Mouse (Mus musculus): Measurements from ENCODE around the gene Tshz2. TPM values are rescaled to one million over a fixed set of nuclear protein-coding genes. Genes with fewer than 3 reads are reported as not detected.

Tshz2 gene
- polyA plus RNA-seq, 1 experiment = 5.8 TPM

GRCm38 (mm10) chr2:169910606-169911005, 277.8 kb downstream of the Tshz2 start:
- Histone ChIP-seq H3K27me3 (ENCODE audit: control insufficient read depth, insufficient read depth, low read length) (no peaks in the 10 kb centered on the region), H3K4me3 (ENCODE audit: low read depth, low read length) (no peak overlapping the region), H3K36me3 (ENCODE audit: control insufficient read depth, insufficient read depth, low read length) (no peaks in the 10 kb centered on the region), H3K27ac (ENCODE audit: insufficient read depth, low read depth, low read length) (no peak overlapping the region), H3K4me1 (ENCODE audit: control insufficient read depth, insufficient read depth, insufficient read length, low read length) (no peaks in the 10 kb centered on the region)
- WGBS = 70% methylated on average over 4 of the region's 4 CpGs
- TF ChIP-seq POLR2A (IDR thresholded peaks at IDR 0.05; ENCODE audit: low read depth, low read length) = no peak
- no peak for TF ChIP-seq CTCF (IDR thresholded peaks at IDR 0.05; ENCODE audit: extremely low read depth, insufficient read length, insufficient replicate concordance, low read depth, low read length)

- H3K27ac ChIP-seq (ENCODE audit: insufficient read depth, low read depth, low read length) = no peak overlapping the region
- H3K4me3 ChIP-seq (ENCODE audit: low read depth, low read length) = no peak overlapping the region
- no peaks in the 10 kb centered on the region for H3K27me3 ChIP-seq (ENCODE audit: control insufficient read depth, insufficient read depth, low read length)
- 90% methylated on average over 14 of the region's 14 CpGs for WGBS
- TF ChIP-seq POLR2A (IDR thresholded peaks at IDR 0.05; ENCODE audit: low read depth, low read length) (no peak), CTCF (IDR thresholded peaks at IDR 0.05; ENCODE audit: extremely low read depth, insufficient read length, insufficient replicate concordance, low read depth, low read length) (no peak)
- no peaks in the 10 kb centered on the region for H3K4me1 ChIP-seq (ENCODE audit: control insufficient read depth, insufficient read depth, insufficient read length, low read length)
- no peaks in the 10 kb centered on the region for H3K36me3 ChIP-seq (ENCODE audit: control insufficient read depth, insufficient read depth, low read length)
Measured at GRCm38 (mm10) chr2:169912826-169913225, 280.0 kb downstream of the Tshz2 start.

- H3K36me3 ChIP-seq (ENCODE audit: control insufficient read depth, insufficient read depth, low read length) = no peaks in the 10 kb centered on the region
- H3K27ac ChIP-seq (ENCODE audit: insufficient read depth, low read depth, low read length) = no peak overlapping the region
- no peak overlapping the region for H3K4me3 ChIP-seq (ENCODE audit: low read depth, low read length)
- H3K4me1 ChIP-seq (ENCODE audit: control insufficient read depth, insufficient read depth, insufficient read length, low read length) = no peaks in the 10 kb centered on the region
- 85% methylated on average over 8 of the region's 8 CpGs for WGBS
- no peaks in the 10 kb centered on the region for H3K27me3 ChIP-seq (ENCODE audit: control insufficient read depth, insufficient read depth, low read length)
- TF ChIP-seq CTCF (IDR thresholded peaks at IDR 0.05; ENCODE audit: extremely low read depth, insufficient read length, insufficient replicate concordance, low read depth, low read length) (no peak), POLR2A (IDR thresholded peaks at IDR 0.05; ENCODE audit: low read depth, low read length) (no peak)
Measured at GRCm38 (mm10) chr2:169914903-169915302, 282.1 kb downstream of the Tshz2 start.

GRCm38 (mm10) chr2:169915326-169915725, 282.5 kb downstream of the Tshz2 start:
- H3K4me1 ChIP-seq (ENCODE audit: control insufficient read depth, insufficient read depth, insufficient read length, low read length) = no peaks in the 10 kb centered on the region
- H3K27ac ChIP-seq (ENCODE audit: insufficient read depth, low read depth, low read length) = no peak overlapping the region
- 89% methylated on average over 13 of the region's 13 CpGs for WGBS
- H3K27me3 ChIP-seq (ENCODE audit: control insufficient read depth, insufficient read depth, low read length) = no peaks in the 10 kb centered on the region
- H3K4me3 ChIP-seq (ENCODE audit: low read depth, low read length) = no peak overlapping the region
- TF ChIP-seq POLR2A (IDR thresholded peaks at IDR 0.05; ENCODE audit: low read depth, low read length) = no peak
- no peak for TF ChIP-seq CTCF (IDR thresholded peaks at IDR 0.05; ENCODE audit: extremely low read depth, insufficient read length, insufficient replicate concordance, low read depth, low read length)
- no peaks in the 10 kb centered on the region for H3K36me3 ChIP-seq (ENCODE audit: control insufficient read depth, insufficient read depth, low read length)

- H3K36me3 ChIP-seq (ENCODE audit: control insufficient read depth, insufficient read depth, low read length) = no peaks in the 10 kb centered on the region
- no peak overlapping the region for H3K4me3 ChIP-seq (ENCODE audit: low read depth, low read length)
- 69% methylated on average over 3 of the region's 3 CpGs for WGBS
- H3K27ac ChIP-seq (ENCODE audit: insufficient read depth, low read depth, low read length) = no peak overlapping the region
- no peak for TF ChIP-seq CTCF (IDR thresholded peaks at IDR 0.05; ENCODE audit: extremely low read depth, insufficient read length, insufficient replicate concordance, low read depth, low read length)
- no peak for TF ChIP-seq POLR2A (IDR thresholded peaks at IDR 0.05; ENCODE audit: low read depth, low read length)
- no peaks in the 10 kb centered on the region for H3K4me1 ChIP-seq (ENCODE audit: control insufficient read depth, insufficient read depth, insufficient read length, low read length)
- H3K27me3 ChIP-seq (ENCODE audit: control insufficient read depth, insufficient read depth, low read length) = no peaks in the 10 kb centered on the region
Measured at GRCm38 (mm10) chr2:169919111-169919695, 286.4 kb downstream of the Tshz2 start.

- 71% methylated on average over 8 of the region's 8 CpGs for WGBS
- H3K4me3 ChIP-seq (ENCODE audit: low read depth, low read length) = no peak overlapping the region
- no peak overlapping the region for H3K27ac ChIP-seq (ENCODE audit: insufficient read depth, low read depth, low read length)
- TF ChIP-seq POLR2A (IDR thresholded peaks at IDR 0.05; ENCODE audit: low read depth, low read length) = no peak
- no peak for TF ChIP-seq CTCF (IDR thresholded peaks at IDR 0.05; ENCODE audit: extremely low read depth, insufficient read length, insufficient replicate concordance, low read depth, low read length)
- no peaks in the 10 kb centered on the region for H3K27me3 ChIP-seq (ENCODE audit: control insufficient read depth, insufficient read depth, low read length)
- H3K36me3 ChIP-seq (ENCODE audit: control insufficient read depth, insufficient read depth, low read length) = no peaks in the 10 kb centered on the region
- H3K4me1 ChIP-seq (ENCODE audit: control insufficient read depth, insufficient read depth, insufficient read length, low read length) = peaks cover 3% of the 10 kb centered on the region; the same call in 1 of the 2 replicates
Measured at GRCm38 (mm10) chr2:169924177-169924810, 291.5 kb downstream of the Tshz2 start.

- H3K27ac ChIP-seq (ENCODE audit: insufficient read depth, low read depth, low read length) = no peak overlapping the region
- no peak overlapping the region for H3K4me3 ChIP-seq (ENCODE audit: low read depth, low read length)
- H3K36me3 ChIP-seq (ENCODE audit: control insufficient read depth, insufficient read depth, low read length) = no peaks in the 10 kb centered on the region
- TF ChIP-seq CTCF (IDR thresholded peaks at IDR 0.05; ENCODE audit: extremely low read depth, insufficient read length, insufficient replicate concordance, low read depth, low read length) (no peak), POLR2A (IDR thresholded peaks at IDR 0.05; ENCODE audit: low read depth, low read length) (no peak)
- WGBS = 64% methylated on average over 5 of the region's 5 CpGs
- no peaks in the 10 kb centered on the region for H3K27me3 ChIP-seq (ENCODE audit: control insufficient read depth, insufficient read depth, low read length)
- H3K4me1 ChIP-seq (ENCODE audit: control insufficient read depth, insufficient read depth, insufficient read length, low read length) = peaks cover 8% of the 10 kb centered on the region; the same call in 1 of the 2 replicates
Measured at GRCm38 (mm10) chr2:169925466-169925865, 292.7 kb downstream of the Tshz2 start.

Data from small intestine, adult 2 months (tissue).